Mouse (Mus musculus) erythroblast, embryonic 14.5 days (primary cell): ENCODE measurements around the gene Srp14. TPM values are rescaled to one million over a fixed set of nuclear protein-coding genes. Genes with fewer than 3 reads are reported as not detected.

Experiments
- H3K27me3 ChIP-seq: 2 replicates; pipeline ENCODE4 v1.6.1; 2012; ENCODE audit warnings: inconsistent platforms; ENCODE audit not compliant: control insufficient read depth
- H3K36me3 ChIP-seq: 2 replicates; pipeline ENCODE4 v1.6.1; 2012; ENCODE audit warnings: mild to moderate bottlenecking, inconsistent platforms; ENCODE audit not compliant: control insufficient read depth
- H3K4me1 ChIP-seq: 2 replicates; pipeline ENCODE4 v1.6.1; 2012; ENCODE audit warnings: inconsistent platforms; ENCODE audit not compliant: control insufficient read depth
- H3K4me3 ChIP-seq: replicated peaks from 2 replicates; pipeline ENCODE3; 2012; ENCODE audit warnings: moderate library complexity, mild to moderate bottlenecking, inconsistent platforms
- H3K9me3 ChIP-seq: 2 replicates; pipeline ENCODE4 v1.6.1; 2012; ENCODE audit warnings: low read length, inconsistent platforms, mixed read lengths; ENCODE audit not compliant: control insufficient read depth
- GATA1 ChIP-seq: IDR thresholded peaks from 2 replicates; pipeline ENCODE4 v1.6.1; 2012; ENCODE audit warnings: low read length, inconsistent platforms, mixed read lengths
- TAL1 ChIP-seq: IDR thresholded peaks from 3 replicates; pipeline ENCODE4 v1.6.1; 2012; ENCODE audit warnings: low read length, inconsistent platforms, mixed read lengths
- polyA plus RNA-seq: library from polyadenylated mRNA; stranded (reverse); fragments of >175 nt; gene quantifications from 2 replicates; pipeline ENCODE4 v1.2.3, GENCODE M21; 2012

The Srp14 gene
- 4.5 and 5.8 TPM in 2 replicates for polyA plus RNA-seq

DNA sequence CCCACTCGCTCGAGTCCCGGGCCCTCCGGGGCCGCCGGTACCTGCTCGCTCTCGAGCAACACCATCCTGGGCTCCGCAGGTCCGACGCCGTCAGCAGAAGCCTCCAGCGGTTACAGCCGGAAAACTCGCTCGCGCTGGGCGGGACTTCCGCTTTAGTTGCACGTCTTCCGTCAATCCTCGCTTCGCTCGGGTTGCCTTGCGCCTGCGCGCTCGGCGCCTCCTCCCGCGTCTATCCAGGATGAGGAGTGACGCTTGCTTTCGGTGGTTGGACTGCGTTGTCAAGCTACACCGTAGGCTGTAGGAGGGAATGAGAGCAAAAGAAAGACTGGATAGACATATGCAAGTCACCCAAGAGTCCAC is at the start of gene Srp14:
TSS of gene Srp14 (minus strand) at position 162 of the 360 bp plus-strand sequence.
- TF ChIP-seq TAL1 (no peak), GATA1 (no peak)
- Histone ChIP-seq H3K4me3 (peak within 1 kb of the TSS; percentile 100), H3K4me1 (peaks cover 36% of the 10 kb centered on the region), H3K27me3 (peaks cover 4% of the 10 kb centered on the region; the same call in 1 of the 2 replicates), H3K36me3 (peaks cover 30% of the 10 kb centered on the region), H3K9me3 (no peaks in the 10 kb centered on the region)

DNA sequence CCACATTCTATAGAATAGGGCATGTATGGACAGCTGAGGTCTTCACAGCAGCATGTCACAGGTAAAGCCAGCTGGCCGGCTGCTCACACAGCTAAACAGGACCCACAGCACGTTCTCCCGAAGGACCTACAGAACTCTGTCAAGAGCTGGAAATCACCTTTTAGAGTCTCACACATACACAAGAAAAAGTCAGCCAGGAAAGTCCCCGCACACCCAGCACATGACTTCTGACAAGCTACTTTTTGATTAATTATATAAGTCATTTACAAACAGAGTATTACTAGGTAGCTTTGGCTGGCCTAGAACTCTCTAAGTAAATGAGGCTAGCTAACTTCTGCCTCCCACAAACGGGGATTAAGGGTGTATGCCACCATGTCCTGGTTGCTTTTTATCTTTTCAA is 47.0 kb upstream of the Srp14 start:
- no peaks in the 10 kb centered on the region for H3K27me3 ChIP-seq
- no peaks in the 10 kb centered on the region for H3K9me3 ChIP-seq
- no peaks in the 10 kb centered on the region; the same call in 1 of the 2 replicates for H3K4me1 ChIP-seq
- no peaks in the 10 kb centered on the region for H3K36me3 ChIP-seq
- no peak overlapping the region for H3K4me3 ChIP-seq
- TF ChIP-seq TAL1, result no peak
- no peak for TF ChIP-seq GATA1

DNA sequence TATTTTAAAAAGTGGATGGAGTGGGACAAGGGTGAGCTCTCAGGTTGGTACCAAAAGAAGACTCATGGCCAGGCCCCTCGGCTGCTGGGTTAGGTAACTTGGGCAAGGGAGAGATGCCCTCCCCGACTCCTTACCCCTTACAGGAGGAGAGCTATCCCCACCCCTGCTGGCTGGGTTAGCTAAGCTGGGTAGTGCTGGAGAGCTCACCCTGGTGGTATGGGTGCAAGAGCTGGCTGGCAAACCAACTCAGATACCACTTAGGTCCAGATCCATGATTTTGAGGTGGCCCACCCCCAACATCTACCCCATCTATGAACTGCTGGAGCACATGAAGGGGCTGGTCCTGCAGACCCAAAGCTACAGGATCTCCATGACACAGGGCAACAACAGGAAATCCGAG is 45.3 kb upstream of the Srp14 start:
- H3K4me1 ChIP-seq, result no peaks in the 10 kb centered on the region; the same call in none of the 2 replicates
- H3K4me3 ChIP-seq, result no peak overlapping the region
- H3K27me3 ChIP-seq, result no peaks in the 10 kb centered on the region
- TF ChIP-seq GATA1 (no peak), TAL1 (no peak)
- H3K36me3 ChIP-seq, result no peaks in the 10 kb centered on the region
- H3K9me3 ChIP-seq, result no peaks in the 10 kb centered on the region

DNA sequence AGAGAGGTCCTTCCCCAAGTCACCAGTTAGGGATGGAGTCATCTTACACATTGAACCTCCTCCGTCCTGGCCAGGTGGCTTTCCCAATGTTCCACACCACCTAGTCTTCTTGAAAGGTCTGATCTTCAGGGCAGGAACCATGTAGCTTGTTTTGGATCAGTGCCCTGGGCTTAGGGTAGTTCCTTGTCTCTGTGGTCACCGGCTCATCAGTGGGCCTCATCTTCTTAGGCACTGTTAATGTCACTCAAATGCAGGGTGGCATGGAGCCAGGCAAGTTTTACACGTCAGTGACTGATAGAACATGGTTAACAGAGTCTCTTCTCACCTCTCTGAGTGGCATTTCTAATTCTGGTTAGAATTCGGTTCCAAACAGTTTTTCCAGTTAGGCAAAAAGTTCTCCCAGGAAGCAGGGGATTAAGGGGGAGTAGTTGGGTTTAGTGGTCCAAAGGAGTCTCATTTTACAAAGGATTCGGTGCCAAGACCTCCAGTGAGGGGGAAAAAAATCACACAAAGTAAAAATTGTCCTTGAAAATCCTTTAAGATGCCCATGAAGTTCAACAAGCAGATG is 43.7 kb upstream of the Srp14 start:
- Histone ChIP-seq H3K4me3 (no peak overlapping the region), H3K36me3 (no peaks in the 10 kb centered on the region), H3K9me3 (no peaks in the 10 kb centered on the region), H3K27me3 (no peaks in the 10 kb centered on the region), H3K4me1 (no peaks in the 10 kb centered on the region; the same call in none of the 2 replicates)
- TF ChIP-seq GATA1, result no peak
- no peak for TF ChIP-seq TAL1

DNA sequence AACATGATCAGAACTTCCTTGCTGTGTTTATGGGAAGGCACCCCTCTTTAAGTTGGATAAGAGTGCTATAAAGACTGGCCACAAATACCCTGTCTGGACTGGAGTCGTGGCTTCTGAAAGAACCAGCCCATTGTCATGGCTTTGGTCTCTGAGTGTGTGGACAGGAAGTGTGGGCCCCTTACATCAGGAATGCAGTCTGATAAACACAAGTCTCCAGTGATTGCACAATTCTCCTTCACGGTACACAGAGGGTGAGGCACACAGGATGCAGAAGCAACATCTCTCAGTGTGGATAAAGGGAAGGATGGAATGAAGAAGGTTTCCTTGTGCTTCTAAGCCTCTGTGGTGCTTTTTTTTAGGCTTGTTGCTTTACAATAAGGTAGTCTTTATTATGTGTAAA is 42.8 kb upstream of the Srp14 start:
- no peaks in the 10 kb centered on the region for H3K27me3 ChIP-seq
- H3K36me3 ChIP-seq, result no peaks in the 10 kb centered on the region
- TF ChIP-seq GATA1 (no peak), TAL1 (no peak)
- no peaks in the 10 kb centered on the region; the same call in none of the 2 replicates for H3K4me1 ChIP-seq
- H3K9me3 ChIP-seq, result no peaks in the 10 kb centered on the region
- H3K4me3 ChIP-seq, result no peak overlapping the region

DNA sequence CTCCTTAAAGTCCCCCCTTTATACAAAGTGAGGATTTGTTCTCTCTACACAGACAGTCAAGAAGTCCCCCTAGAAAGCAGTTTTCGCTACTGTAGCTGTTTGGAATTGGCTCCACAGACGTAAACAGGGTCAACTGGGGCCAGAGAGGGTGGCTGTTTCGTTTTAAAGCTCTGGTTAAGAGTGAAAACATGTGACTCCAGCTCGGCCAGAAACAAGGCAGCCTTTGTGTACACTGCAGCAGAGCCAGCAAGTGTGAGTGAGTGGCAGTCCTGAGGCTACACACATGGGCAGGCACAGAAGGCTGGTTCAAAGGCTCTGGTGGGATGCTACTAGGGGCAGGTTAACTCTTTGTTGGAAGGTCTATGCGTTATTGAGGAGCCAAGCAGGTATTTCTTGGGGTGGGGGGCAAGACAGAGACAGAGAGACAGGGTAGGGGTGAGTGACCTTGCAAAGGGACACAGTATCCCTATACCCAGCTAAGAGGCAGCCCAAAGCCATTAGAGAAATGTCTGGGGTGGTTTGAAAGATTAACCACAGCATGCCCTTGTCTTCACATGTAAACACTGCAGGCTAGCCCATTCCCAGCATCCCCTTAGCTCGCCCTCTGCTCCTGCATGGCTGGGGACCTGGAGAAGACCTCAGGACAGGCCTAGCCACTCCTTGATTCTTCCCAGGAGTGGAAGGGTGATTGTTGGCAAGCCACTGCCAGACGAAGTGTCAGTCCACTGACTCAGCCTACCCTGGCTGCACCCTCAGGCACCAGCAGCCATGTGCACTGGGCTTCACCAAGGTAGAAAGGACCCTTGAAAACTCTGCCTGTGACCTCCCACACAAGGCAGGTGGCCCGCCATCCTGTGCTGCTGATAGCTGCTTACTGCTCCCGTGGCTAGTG is 40.8 kb upstream of the Srp14 start:
- TF ChIP-seq GATA1 (no peak), TAL1 (no peak)
- no peaks in the 10 kb centered on the region for H3K36me3 ChIP-seq
- no peaks in the 10 kb centered on the region for H3K9me3 ChIP-seq
- H3K27me3 ChIP-seq, result no peaks in the 10 kb centered on the region
- no peak overlapping the region for H3K4me3 ChIP-seq
- no peaks in the 10 kb centered on the region; the same call in none of the 2 replicates for H3K4me1 ChIP-seq

DNA sequence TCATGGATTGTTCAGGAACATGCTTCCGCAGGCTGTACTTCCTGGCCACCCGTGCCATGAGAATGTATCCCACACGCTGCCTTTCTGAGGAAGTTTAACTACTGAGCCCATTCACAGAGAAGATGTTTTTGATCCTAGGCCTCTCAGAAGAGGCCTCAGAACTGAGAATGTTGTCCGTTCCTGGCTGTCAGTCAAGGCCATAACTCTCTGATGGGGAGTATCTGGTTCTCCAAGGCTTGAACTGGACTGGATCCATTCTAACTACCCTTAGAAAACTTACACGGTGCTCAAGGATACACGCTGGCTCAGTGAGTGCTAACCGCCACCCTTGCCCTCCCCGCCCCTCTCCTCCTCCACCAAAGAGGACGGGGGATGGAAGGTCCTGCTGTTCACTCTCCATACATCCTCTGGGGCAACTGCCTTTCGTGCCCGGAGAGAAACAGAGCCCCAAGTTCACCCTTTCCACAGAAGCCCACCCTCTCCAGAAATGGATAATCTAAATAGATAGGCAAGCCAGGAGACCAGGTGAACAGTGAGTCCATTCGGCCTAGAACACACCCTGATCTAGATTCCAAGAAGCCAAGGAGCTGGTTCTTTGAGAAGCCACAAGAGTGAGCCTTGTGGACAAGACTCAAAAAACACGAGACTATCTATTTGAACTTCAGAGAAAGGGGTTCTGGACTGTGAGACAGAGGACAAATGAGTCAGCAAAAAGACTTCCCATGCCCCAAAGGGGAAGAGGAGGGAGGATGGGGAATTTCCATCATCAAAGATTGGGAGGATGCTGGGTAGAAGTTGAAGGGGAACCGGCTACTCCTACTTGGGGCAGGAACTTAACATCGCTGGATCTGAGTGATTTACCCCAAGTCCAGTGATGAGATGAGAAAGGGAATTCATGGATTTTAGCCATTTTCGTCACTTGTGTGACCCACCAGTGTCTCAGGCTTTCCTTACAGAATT is 33.2 kb upstream of the Srp14 start:
- H3K4me3 ChIP-seq, result no peak overlapping the region
- no peaks in the 10 kb centered on the region for H3K4me1 ChIP-seq
- H3K9me3 ChIP-seq, result no peaks in the 10 kb centered on the region
- H3K27me3 ChIP-seq, result no peaks in the 10 kb centered on the region
- H3K36me3 ChIP-seq, result no peaks in the 10 kb centered on the region
- TF ChIP-seq GATA1 (no peak), TAL1 (no peak)

DNA sequence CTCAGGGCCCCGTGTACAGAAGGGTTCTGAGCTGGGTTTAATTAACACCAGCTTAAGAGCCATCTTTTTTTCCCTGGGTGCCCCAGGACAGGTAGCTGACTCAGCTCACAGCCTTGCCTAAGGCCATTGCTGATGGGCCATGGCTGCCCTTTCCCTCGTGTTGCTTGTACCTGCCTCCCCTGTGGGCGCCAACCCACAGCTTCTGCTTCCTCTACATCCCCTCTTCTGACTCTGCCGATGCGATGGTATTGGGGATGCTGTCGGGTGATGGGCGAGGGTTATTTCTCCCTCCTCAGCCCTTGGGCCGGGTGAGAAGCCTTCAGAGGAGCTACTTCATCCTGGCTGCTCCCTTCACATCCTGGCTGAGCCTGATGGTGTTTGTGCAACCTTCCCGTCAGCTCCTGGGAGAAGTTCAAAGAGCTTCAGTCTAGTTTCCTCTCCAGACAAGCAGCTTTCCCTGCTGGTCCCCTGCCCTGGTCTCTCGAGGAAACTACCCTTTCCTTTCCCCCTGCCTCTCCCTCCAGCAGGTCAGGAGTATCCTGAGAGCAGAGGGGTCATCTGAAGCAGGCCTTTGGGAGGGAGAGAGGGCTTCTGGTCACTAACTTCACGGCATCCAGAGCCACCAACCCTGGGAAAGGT is 32.4 kb upstream of the Srp14 start:
- TF ChIP-seq TAL1 (no peak), GATA1 (no peak)

More for the DNA sequence above, 32.4 kb upstream of the Srp14 start:
- H3K27me3 ChIP-seq, result no peaks in the 10 kb centered on the region
- no peak overlapping the region for H3K4me3 ChIP-seq
- no peaks in the 10 kb centered on the region for H3K4me1 ChIP-seq
- no peaks in the 10 kb centered on the region for H3K9me3 ChIP-seq
- H3K36me3 ChIP-seq, result no peaks in the 10 kb centered on the region
